Mouse (Mus musculus): ENCODE measurements around the gene Fam102b. TPM values are rescaled to one million over a fixed set of nuclear protein-coding genes. Genes with fewer than 3 reads are reported as not detected.

Fam102b gene
- 4.6 TPM for polyA plus RNA-seq (2015; fragmentation: Illumina TruSeq; extraction: RNeasy Lipid Tissue Mini Kit (QIAGEN cat#74804); ENCODE audit: insufficient read depth, low read depth, low replicate concordance)

GRCm38 (mm10) chr3:109027515-109027987 lies at the start of gene Fam102b:
Gene Fam102b, minus strand, starts transcription at chr3:109027607.

GRCm38 (mm10) chr3:108940001-108940633 lies 87.3 kb downstream of the Fam102b start, which contains the start of gene Gm9857:
Gene Gm9857, minus strand, starts transcription at chr3:108940445.

GRCm38 (mm10) chr3:108939573-108939972 lies 87.8 kb downstream of the Fam102b start, which contains the start of gene Henmt1:
Gene Henmt1, plus strand, starts transcription at chr3:108939873.

Other genes with a start within 250 kb of the Fam102b start
- gene Stxbp3, start 187.1 kb downstream of the Fam102b start, polyA plus RNA-seq (2015; fragmentation: Illumina TruSeq; extraction: RNeasy Lipid Tissue Mini Kit (QIAGEN cat#74804); ENCODE audit: insufficient read depth, low read depth, low replicate concordance), result 11.4 TPM
- not detected for gene Fndc7, start 137.6 kb downstream of the Fam102b start, polyA plus RNA-seq (2015; fragmentation: Illumina TruSeq; extraction: RNeasy Lipid Tissue Mini Kit (QIAGEN cat#74804); ENCODE audit: insufficient read depth, low read depth, low replicate concordance)
- gene Prpf38b, start 115.9 kb downstream of the Fam102b start, polyA plus RNA-seq (2015; fragmentation: Illumina TruSeq; extraction: RNeasy Lipid Tissue Mini Kit (QIAGEN cat#74804); ENCODE audit: insufficient read depth, low read depth, low replicate concordance), result 26.8 TPM
- not detected for gene Henmt1, start 87.7 kb downstream of the Fam102b start, polyA plus RNA-seq (2015; fragmentation: Illumina TruSeq; extraction: RNeasy Lipid Tissue Mini Kit (QIAGEN cat#74804); ENCODE audit: insufficient read depth, low read depth, low replicate concordance)
- gene Gm9857, start 87.2 kb downstream of the Fam102b start, polyA plus RNA-seq (2015; fragmentation: Illumina TruSeq; extraction: RNeasy Lipid Tissue Mini Kit (QIAGEN cat#74804); ENCODE audit: insufficient read depth, low read depth, low replicate concordance), result not detected
- not detected for gene Slc25a54, start 52.9 kb upstream of the Fam102b start, polyA plus RNA-seq (2015; fragmentation: Illumina TruSeq; extraction: RNeasy Lipid Tissue Mini Kit (QIAGEN cat#74804); ENCODE audit: insufficient read depth, low read depth, low replicate concordance)
- gene Slc25a24, start 95.5 kb upstream of the Fam102b start, polyA plus RNA-seq (2015; fragmentation: Illumina TruSeq; extraction: RNeasy Lipid Tissue Mini Kit (QIAGEN cat#74804); ENCODE audit: insufficient read depth, low read depth, low replicate concordance), result 4.4 TPM

Data from pancreas, adult 10 weeks (tissue).